Mouse (Mus musculus) G1E-ER4 (cell line): Measurements from ENCODE around the gene Mrpl34. TPM values are rescaled to one million over a fixed set of nuclear protein-coding genes. Genes with fewer than 3 reads are reported as not detected.

Experiments used
- GATA1 ChIP-seq: IDR thresholded peaks from one replicate; pipeline ENCODE4 v1.8.0; 2012; ENCODE audit warnings: low read length, inconsistent platforms
- polyA plus RNA-seq: library from polyadenylated mRNA; stranded (reverse); fragments of >175 nt; gene quantifications from 2 replicates; pipeline ENCODE4 v1.2.3, GENCODE M21; 2012

The Mrpl34 gene
- polyA plus RNA-seq, 1 experiment: 248 TPM

- no peak for TF ChIP-seq GATA1
Measured at GRCm38 (mm10) chr8:71463188-71464033, 1.3 kb upstream of the Mrpl34 start, which contains the start of gene Abhd8. Gene Abhd8, minus strand, starts transcription at chr8:71463655.

- no peak for TF ChIP-seq GATA1
Measured at GRCm38 (mm10) chr8:71465733-71466132, 974 bp downstream of the Mrpl34 start.

DNA sequence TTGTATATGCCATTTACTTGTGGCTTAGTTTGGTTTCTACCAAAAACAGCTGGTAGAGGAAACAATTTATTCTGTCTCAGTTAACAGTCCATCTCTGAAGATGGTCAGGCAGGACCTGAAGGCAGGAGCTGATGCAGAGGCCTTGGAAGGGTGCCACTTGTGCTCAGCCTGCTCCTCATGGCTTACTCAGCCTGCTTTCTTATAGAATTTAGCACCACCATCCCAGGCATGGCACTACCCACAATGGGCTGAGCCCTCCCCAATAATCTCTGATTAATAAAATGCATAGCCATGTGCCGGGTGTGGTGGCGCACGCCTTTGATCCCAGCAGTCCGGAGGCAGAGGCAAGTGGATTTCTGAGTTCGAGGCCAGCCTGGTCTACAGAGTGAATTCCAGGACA, 1.4 kb downstream of the Mrpl34 start:
- TF ChIP-seq GATA1: no peak

DNA sequence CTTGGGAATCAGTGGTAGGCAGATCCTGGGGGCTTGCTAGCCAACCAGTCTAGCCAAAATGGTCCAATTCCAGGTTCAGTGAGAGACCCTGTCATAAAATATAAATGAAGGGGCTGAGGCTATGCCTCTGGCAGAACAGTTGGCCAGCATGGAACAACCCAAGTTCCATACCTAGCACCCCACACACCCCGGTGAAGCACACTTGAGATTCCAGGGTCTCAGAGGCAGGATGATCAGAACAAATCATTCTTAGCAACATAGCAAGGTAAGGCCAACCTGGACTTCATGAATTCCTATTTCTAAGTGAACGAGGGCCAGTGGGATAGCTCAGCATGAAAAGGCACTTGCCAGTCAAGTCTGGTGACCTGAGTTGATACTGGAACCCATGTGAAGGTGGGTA, 2.4 kb downstream of the Mrpl34 start:
- TF ChIP-seq GATA1: no peak

GRCm38 (mm10) chr8:71468001-71468400, 3.2 kb downstream of the Mrpl34 start:
- TF ChIP-seq GATA1: no peak

GRCm38 (mm10) chr8:71468916-71469315, 4.2 kb downstream of the Mrpl34 start, which contains the start of gene Dda1:
Gene Dda1, plus strand, starts transcription at chr8:71469199.
- TF ChIP-seq GATA1: no peak

DNA sequence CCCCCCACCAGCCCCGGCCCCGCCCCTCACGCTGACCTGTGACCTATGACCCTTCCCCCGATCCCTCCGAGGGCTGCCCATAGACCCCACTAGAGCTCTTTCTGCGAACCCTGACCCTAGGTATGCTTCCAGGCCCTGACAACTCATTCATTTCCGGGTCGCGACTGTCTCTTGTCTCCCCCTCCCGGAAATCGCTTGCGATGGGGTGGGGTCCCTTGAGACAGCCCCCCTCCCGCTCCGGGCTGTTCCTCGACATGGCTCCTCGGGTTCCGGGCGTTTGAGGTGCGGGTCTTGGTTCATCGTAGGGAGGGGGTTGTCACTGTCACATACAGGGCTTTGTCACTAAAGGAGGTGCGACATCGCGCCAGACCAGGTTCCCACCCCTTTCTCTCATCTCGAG, 4.7 kb downstream of the Mrpl34 start:
- no peak for TF ChIP-seq GATA1

GRCm38 (mm10) chr8:71470146-71470912, 5.6 kb downstream of the Mrpl34 start:
- TF ChIP-seq GATA1: no peak

GRCm38 (mm10) chr8:71470913-71471255, 6.1 kb downstream of the Mrpl34 start:
- TF ChIP-seq GATA1: no peak

DNA sequence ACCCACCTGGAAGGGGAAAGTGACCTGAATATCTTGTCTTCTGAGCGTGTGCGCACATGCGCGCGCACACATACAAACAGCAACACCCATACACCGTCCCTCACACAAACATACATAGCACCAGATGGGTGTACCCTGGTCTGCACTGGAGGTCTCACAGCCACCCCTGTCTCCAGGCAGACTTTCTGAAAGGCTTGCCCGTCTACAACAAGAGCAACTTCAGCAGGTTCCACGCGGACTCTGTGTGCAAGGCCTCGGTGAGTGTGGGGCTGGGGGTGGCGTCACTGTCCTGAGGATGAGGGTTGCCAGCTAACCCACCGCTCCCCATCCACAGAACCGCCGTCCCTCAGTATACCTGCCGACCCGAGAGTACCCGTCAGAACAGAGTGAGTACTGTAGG, 7.1 kb downstream of the Mrpl34 start:
- no peak for TF ChIP-seq GATA1

GRCm38 (mm10) chr8:71472601-71473386, 8.0 kb downstream of the Mrpl34 start:
- no peak for TF ChIP-seq GATA1

- no peak for TF ChIP-seq GATA1
Measured at GRCm38 (mm10) chr8:71474344-71474743, 9.6 kb downstream of the Mrpl34 start.

DNA sequence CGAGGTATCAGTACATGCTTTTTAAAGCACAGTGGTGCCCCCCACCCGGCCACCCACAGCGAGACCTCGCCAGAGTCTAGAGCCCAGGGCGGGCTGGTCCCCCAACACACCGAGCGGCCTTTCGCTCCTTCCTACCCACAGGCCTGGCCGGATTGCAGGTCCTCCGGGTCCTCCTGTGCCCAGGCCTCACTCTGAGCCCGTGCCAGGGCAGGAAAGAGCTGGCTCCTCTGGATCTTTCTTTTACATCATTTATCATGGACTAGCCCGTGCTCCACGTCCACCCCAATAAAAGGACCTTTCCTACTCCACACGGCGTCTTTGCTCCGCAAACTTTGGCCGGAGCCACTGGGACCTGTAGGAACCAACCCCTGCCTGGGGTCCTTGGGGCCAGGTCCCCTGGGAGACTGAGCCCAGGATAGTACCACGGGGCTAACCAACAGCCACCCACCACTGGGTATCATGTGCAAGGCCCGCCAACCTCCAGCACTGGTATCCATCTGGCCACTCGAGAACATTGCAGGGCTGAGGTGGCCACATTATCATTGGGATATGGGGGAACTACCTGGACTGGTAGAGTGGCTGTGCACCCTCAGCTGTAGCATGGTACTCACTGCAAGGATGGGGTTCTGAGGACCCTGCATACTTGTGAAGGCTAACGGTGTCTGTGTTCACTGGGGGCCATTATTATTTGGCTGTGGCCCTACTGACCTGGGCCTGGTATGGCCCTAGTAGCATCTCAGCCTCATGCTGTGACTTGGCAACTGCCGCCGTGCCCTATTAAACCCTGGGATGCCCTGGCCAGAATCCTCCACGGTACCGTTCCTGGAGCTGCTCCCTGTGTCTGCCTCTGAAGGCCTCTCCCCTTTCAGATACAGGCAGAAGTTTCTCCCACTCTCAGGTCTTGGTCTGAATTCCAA, 10.3 kb downstream of the Mrpl34 start:
- TF ChIP-seq GATA1: no peak

DNA sequence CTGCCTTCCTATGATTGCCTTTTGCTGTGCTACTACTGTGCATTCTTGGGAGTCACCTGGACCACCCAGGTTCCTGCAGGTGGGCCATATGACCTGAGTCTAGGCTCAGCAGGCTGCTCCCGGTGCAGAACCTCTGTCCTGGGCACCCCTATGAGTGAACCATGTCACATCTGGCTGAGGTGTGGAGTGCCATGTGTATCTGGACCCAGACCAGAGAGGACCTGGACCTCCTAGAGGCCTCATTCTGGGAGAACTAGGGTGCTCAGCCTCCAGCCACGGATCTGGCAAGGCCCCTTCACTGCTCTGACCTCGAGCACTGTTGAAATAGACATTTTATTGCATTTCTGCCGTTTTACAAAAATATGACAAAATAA, 10.9 kb downstream of the Mrpl34 start:
- TF ChIP-seq GATA1: no peak
